Mouse (Mus musculus) midbrain, postnatal 0 days (tissue): ENCODE data around the gene Hmces. TPM values are rescaled to one million over a fixed set of nuclear protein-coding genes. Genes with fewer than 3 reads are reported as not detected.

Experiments used
- ATAC-seq: fragments of 200-750 bp; cut with Nextera tagmentation; 2 replicates; pipeline ENCODE4 v1.8.0; 2017; ENCODE audit warnings: moderate number of reproducible peaks, mild to moderate bottlenecking, moderate TSS enrichment, moderate library complexity; ENCODE audit not compliant: low FRiP score
- DNase-seq: peaks from one replicate; pipeline ENCODE4 v3.0.0-alpha.2; 2015; ENCODE audit warnings: low spot score
- H3K27ac ChIP-seq: fragments of 300-500 bp; sonication (generic); 2 replicates; pipeline ENCODE4 v1.5.1; 2014; ENCODE audit warnings: low read depth, mild to moderate bottlenecking, low read length, mixed read lengths
- H3K27me3 ChIP-seq: fragments of 300-500 bp; sonication (generic); 2 replicates; pipeline ENCODE4 v1.6.1; 2014; ENCODE audit warnings: low read length, control low read depth, mixed read lengths; ENCODE audit not compliant: insufficient read depth
- H3K36me3 ChIP-seq: fragments of 300-500 bp; sonication (generic); 2 replicates; pipeline ENCODE4 v1.6.1; 2014; ENCODE audit warnings: low read length, control low read depth, mixed read lengths; ENCODE audit not compliant: insufficient read depth
- H3K4me1 ChIP-seq: fragments of 300-500 bp; sonication (generic); 2 replicates; pipeline ENCODE4 v1.6.1; 2014; ENCODE audit warnings: mild to moderate bottlenecking, control low read depth, antibody characterized with exemption, low read length, mixed read lengths; ENCODE audit not compliant: insufficient read depth
- H3K4me2 ChIP-seq: fragments of 300-500 bp; sonication (generic); 2 replicates; pipeline ENCODE4 v1.6.1; 2014; ENCODE audit warnings: low read depth, mild to moderate bottlenecking, low read length, mixed read lengths; ENCODE audit not compliant: poor library complexity, severe bottlenecking
- H3K4me3 ChIP-seq: fragments of 300-500 bp; sonication (generic); 2 replicates; pipeline ENCODE4 v1.5.1; 2014; ENCODE audit warnings: low read depth, mild to moderate bottlenecking, low read length, moderate library complexity
- H3K9ac ChIP-seq: fragments of 300-500 bp; sonication (generic); replicated peaks from 2 replicates; pipeline ENCODE4 v1.6.1; 2014; ENCODE audit warnings: mild to moderate bottlenecking, low read length, moderate library complexity, mixed read lengths; ENCODE audit not compliant: poor library complexity, severe bottlenecking
- H3K9me3 ChIP-seq: fragments of 300-500 bp; sonication (generic); 2 replicates; pipeline ENCODE4 v1.6.1; 2016; ENCODE audit warnings: low read length, control low read depth
- CTCF ChIP-seq: IDR thresholded peaks from 2 replicates; pipeline ENCODE4 v1.5.1; 2016; ENCODE audit warnings: antibody characterized with exemption, mild to moderate bottlenecking
- WGBS: fragments of 180-500 bp; shearing (Covaris S2); extraction: QIAGEN DNeasy Blood & Tissue Kit; methylation state at CpG from one replicate; pipeline ENCODE4 v1.1.7; 2014; 5-methylcytosine and 5-hydroxymethylcytosine counted together
- polyA plus RNA-seq: library from polyadenylated mRNA; unstranded; fragments of >200 nt; fragmentation: Nextera tagmentation; extraction: Ambion mirVana; gene quantifications from 2 replicates; pipeline ENCODE4 v1.2.1, GENCODE M21; 2015
- total RNA-seq: library from RNA; depleted of rRNA; stranded (reverse); fragments of >200 nt; gene quantifications from 2 replicates; pipeline ENCODE4 v1.2.3, GENCODE M21; 2014

The Hmces gene
- total and polyA plus RNA-seq, 2 experiments from 2014 or later, result 33.0 to 35.5 TPM

GRCm38 (mm10) chr6:87873104-87873503 is 40.6 kb upstream of the Hmces start:
- Histone ChIP-seq H3K4me1 (no peaks in the 10 kb centered on the region), H3K9me3 (no peaks in the 10 kb centered on the region), H3K4me3 (no peak overlapping the region), H3K4me2 (no peak overlapping the region), H3K9ac (no peak overlapping the region), H3K36me3 (no peaks in the 10 kb centered on the region), H3K27ac (no peak overlapping the region), H3K27me3 (no peaks in the 10 kb centered on the region)
- TF ChIP-seq CTCF, result no peak
- DNase-seq, result no peak
- 43% methylated on average over 1 of the region's 1 CpGs for WGBS
- ATAC-seq, result no peak

- Histone ChIP-seq H3K4me1 (no peaks in the 10 kb centered on the region), H3K4me3 (no peak overlapping the region), H3K27me3 (no peaks in the 10 kb centered on the region), H3K27ac (no peak overlapping the region), H3K36me3 (no peaks in the 10 kb centered on the region), H3K9me3 (no peaks in the 10 kb centered on the region), H3K4me2 (no peak overlapping the region), H3K9ac (no peak overlapping the region)
- no peak for TF ChIP-seq CTCF
- WGBS, result 91% methylated on average over 2 of the region's 2 CpGs
- ATAC-seq, result no peak
- DNase-seq, result no peak
Measured at GRCm38 (mm10) chr6:87873963-87874362, 39.8 kb upstream of the Hmces start.

GRCm38 (mm10) chr6:87875083-87875482 is 38.7 kb upstream of the Hmces start:
- no peak for TF ChIP-seq CTCF
- ATAC-seq (no peak), DNase-seq (no peak)
- no peaks in the 10 kb centered on the region for H3K27me3 ChIP-seq
- no peak overlapping the region for H3K27ac ChIP-seq
- no peak overlapping the region for H3K4me2 ChIP-seq
- no peak overlapping the region for H3K4me3 ChIP-seq
- no peaks in the 10 kb centered on the region for H3K9me3 ChIP-seq
- no peaks in the 10 kb centered on the region for H3K4me1 ChIP-seq
- H3K9ac ChIP-seq, result no peak overlapping the region
- WGBS, result 76% methylated on average over 1 of the region's 1 CpGs
- no peaks in the 10 kb centered on the region for H3K36me3 ChIP-seq

- no peaks in the 10 kb centered on the region for H3K27me3 ChIP-seq
- no peak for TF ChIP-seq CTCF
- no peaks in the 10 kb centered on the region for H3K9me3 ChIP-seq
- H3K27ac ChIP-seq, result no peak overlapping the region
- 92% methylated on average over 7 of the region's 7 CpGs for WGBS
- no peak overlapping the region for H3K9ac ChIP-seq
- no peak for ATAC-seq
- H3K4me2 ChIP-seq, result no peak overlapping the region
- no peaks in the 10 kb centered on the region for H3K4me1 ChIP-seq
- DNase-seq, result no peak
- no peaks in the 10 kb centered on the region for H3K36me3 ChIP-seq
- no peak overlapping the region for H3K4me3 ChIP-seq
Measured at GRCm38 (mm10) chr6:87875562-87875961, 38.2 kb upstream of the Hmces start.

GRCm38 (mm10) chr6:87876068-87876643 is 37.6 kb upstream of the Hmces start:
- no peaks in the 10 kb centered on the region for H3K36me3 ChIP-seq
- DNase-seq, result no peak
- H3K27me3 ChIP-seq, result no peaks in the 10 kb centered on the region
- no peak for TF ChIP-seq CTCF
- 80% methylated on average over 13 of the region's 13 CpGs for WGBS
- H3K4me2 ChIP-seq, result no peak overlapping the region
- no peak overlapping the region for H3K9ac ChIP-seq
- ATAC-seq, result no peak
- H3K27ac ChIP-seq, result no peak overlapping the region
- H3K4me3 ChIP-seq, result no peak overlapping the region
- no peaks in the 10 kb centered on the region for H3K9me3 ChIP-seq
- no peaks in the 10 kb centered on the region for H3K4me1 ChIP-seq

GRCm38 (mm10) chr6:87879010-87879409 is 34.7 kb upstream of the Hmces start:
- Histone ChIP-seq H3K4me2 (no peak overlapping the region), H3K27ac (no peak overlapping the region), H3K4me1 (no peaks in the 10 kb centered on the region), H3K36me3 (no peaks in the 10 kb centered on the region), H3K27me3 (no peaks in the 10 kb centered on the region), H3K9me3 (no peaks in the 10 kb centered on the region), H3K9ac (no peak overlapping the region), H3K4me3 (no peak overlapping the region)
- WGBS, result 64% methylated on average over 4 of the region's 4 CpGs
- no peak for TF ChIP-seq CTCF
- DNase-seq (no peak), ATAC-seq (no peak)
